Mouse (Mus musculus) megakaryocyte-erythroid progenitor cell, adult 5-6 weeks (primary cell): ENCODE measurements around the gene Lekr1. TPM values are rescaled to one million over a fixed set of nuclear protein-coding genes. Genes with fewer than 3 reads are reported as not detected.
A peak's percentile ranks its signal among the peaks of the same experiment; 100 is the strongest.

ENCODE experiments used
- ATAC-seq: replicated peaks from 2 replicates; pipeline ENCODE4 v1.8.0; 2016; ENCODE audit warnings: mild to moderate bottlenecking, inconsistent platforms; ENCODE audit not compliant: severe bottlenecking, poor library complexity, low FRiP score, low TSS enrichment
- total RNA-seq, 2 experiments: library from RNA; stranded (forward) in 1 of 2; stranded (reverse) in 1 of 2; fragments of 200-1000, 215-1000 nt in 1 of 2; fragments of >200 nt in 1 of 2; fragmentation: Nextera tagmentation in 1 of 2; gene quantifications; 2 replicates each; pipeline ENCODE4 v1.2.3; 2014 to 2017

Gene Lekr1
- 2.0 TPM in 1 of 2 replicates, not detected in the other for total RNA-seq (2014; fragmentation: Nextera tagmentation)
- 1.9 and 3.3 TPM in 2 replicates for total RNA-seq (2017)

- ATAC-seq, result peak; percentile 96
These were observed at the start of gene Lekr1 for GRCm38 (mm10) chr3:65665977-65666766. Gene Lekr1, plus strand, starts transcription at chr3:65666228.

- ATAC-seq, result no peak
These were observed 48.5 kb upstream of the Lekr1 start for GRCm38 (mm10) chr3:65617507-65617906.

- no peak for ATAC-seq
These were observed 46.7 kb upstream of the Lekr1 start for GRCm38 (mm10) chr3:65619340-65619739.

GRCm38 (mm10) chr3:65623057-65623456, 43.0 kb upstream of the Lekr1 start:
- ATAC-seq, result no peak

GRCm38 (mm10) chr3:65625496-65626289, 40.3 kb upstream of the Lekr1 start:
- no peak for ATAC-seq

GRCm38 (mm10) chr3:65626290-65626914, 39.6 kb upstream of the Lekr1 start:
- no peak for ATAC-seq

- ATAC-seq, result no peak
These were observed 38.9 kb upstream of the Lekr1 start for GRCm38 (mm10) chr3:65627021-65627706.

- ATAC-seq, result no peak
These were observed 38.4 kb upstream of the Lekr1 start for GRCm38 (mm10) chr3:65627707-65628028.

- no peak for ATAC-seq
These were observed 36.4 kb upstream of the Lekr1 start for GRCm38 (mm10) chr3:65629565-65630112.

- ATAC-seq, result no peak
These were observed 32.4 kb upstream of the Lekr1 start for GRCm38 (mm10) chr3:65633604-65634003.

GRCm38 (mm10) chr3:65635983-65636382, 30.0 kb upstream of the Lekr1 start:
- no peak for ATAC-seq

- no peak for ATAC-seq
These were observed 28.7 kb upstream of the Lekr1 start for GRCm38 (mm10) chr3:65637313-65637712.

GRCm38 (mm10) chr3:65638896-65639295, 27.1 kb upstream of the Lekr1 start:
- ATAC-seq, result no peak

GRCm38 (mm10) chr3:65639454-65640014, 26.5 kb upstream of the Lekr1 start:
- ATAC-seq, result no peak

GRCm38 (mm10) chr3:65642959-65643358, 23.1 kb upstream of the Lekr1 start:
- ATAC-seq, result no peak

GRCm38 (mm10) chr3:65643654-65644053, 22.4 kb upstream of the Lekr1 start:
- ATAC-seq, result no peak

GRCm38 (mm10) chr3:65647592-65647991, 18.4 kb upstream of the Lekr1 start:
- ATAC-seq, result no peak

- no peak for ATAC-seq
These were observed 17.1 kb upstream of the Lekr1 start for GRCm38 (mm10) chr3:65648913-65649312.

GRCm38 (mm10) chr3:65650156-65650815, 15.7 kb upstream of the Lekr1 start:
- ATAC-seq, result no peak
